Mouse (Mus musculus): ENCODE data around the gene Hoxd12. TPM values are rescaled to one million over a fixed set of nuclear protein-coding genes. Genes with fewer than 3 reads are reported as not detected.

Hoxd12 gene
- total and polyA plus RNA-seq, 2 experiments from 2014 or later, result not detected

DNA sequence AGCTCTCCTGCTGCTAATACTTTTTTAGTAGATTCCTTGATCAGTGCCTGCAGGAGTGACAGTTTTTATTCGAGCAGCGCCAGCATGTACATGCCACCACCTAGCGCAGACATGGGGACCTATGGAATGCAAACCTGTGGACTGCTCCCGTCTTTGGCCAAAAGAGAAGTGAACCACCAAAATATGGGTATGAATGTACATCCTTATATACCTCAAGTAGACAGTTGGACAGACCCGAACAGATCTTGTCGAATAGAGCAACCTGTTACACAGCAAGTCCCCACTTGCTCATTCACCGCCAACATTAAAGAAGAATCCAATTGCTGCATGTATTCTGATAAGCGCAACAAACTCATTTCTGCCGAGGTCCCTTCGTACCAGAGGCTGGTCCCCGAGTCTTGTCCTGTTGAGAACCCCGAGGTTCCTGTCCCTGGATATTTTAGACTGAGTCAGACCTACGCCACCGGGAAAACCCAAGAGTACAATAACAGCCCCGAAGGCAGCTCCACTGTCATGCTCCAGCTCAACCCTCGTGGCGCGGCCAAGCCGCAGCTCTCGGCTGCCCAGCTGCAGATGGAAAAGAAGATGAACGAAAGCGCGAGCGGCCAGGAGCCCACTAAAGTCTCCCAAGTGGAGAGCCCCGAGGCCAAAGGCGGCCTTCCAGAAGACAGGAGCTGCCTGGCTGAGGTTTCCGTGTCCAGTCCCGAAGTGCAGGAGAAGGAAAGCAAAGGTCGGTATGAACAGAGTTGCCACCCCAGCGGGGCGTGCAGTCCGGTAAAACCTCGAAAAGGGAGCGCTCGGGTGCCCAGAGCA lies 17.4 kb downstream of the Hoxd12 start:
- H3K9ac ChIP-seq (replicated peaks; ENCODE audit: low read length), result no peak overlapping the region
- 3% methylated on average over 35 of the region's 35 CpGs for WGBS
- no peak overlapping the region for H3K4me3 ChIP-seq (ENCODE audit: low read length)

DNA sequence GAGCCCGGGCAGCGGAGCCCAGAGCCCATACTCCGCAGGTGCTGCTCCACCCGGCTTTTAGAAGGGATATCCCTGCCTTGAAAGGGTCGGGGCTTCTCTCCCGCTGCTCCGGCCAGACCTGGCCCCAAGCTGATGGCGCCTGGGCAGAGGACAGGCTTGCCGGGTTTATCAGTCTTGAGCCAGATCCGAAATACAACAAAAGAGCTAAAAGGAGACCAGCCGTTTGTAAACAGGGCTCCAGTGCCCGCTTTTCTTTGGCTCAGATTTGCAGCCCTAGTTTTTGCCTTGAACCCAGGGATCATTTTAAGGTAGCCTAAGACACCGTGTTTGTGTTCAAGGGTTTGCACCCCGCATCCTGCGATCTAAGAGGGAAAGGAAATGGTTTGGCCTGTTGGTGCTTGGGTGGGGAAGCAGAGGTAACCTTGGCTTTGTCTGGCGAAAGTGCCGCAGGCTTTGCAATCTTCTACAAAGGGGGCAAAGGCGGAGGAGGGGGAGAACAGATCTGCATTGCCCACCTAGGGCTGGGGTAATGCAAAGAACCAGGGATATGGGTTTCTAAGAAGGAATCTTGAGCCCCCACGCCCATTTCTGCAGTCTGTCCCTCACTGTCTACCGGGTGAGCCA lies 18.1 kb downstream of the Hoxd12 start:
- no peak overlapping the region for H3K4me3 ChIP-seq (ENCODE audit: low read length)
- H3K9ac ChIP-seq (replicated peaks; ENCODE audit: low read length), result no peak overlapping the region
- H3K4me1 ChIP-seq (ENCODE audit: insufficient read depth, low read length), result no peaks in the 10 kb centered on the region

More for the DNA sequence above, 17.4 kb downstream of the Hoxd12 start:
- Histone ChIP-seq H3K9me3 (ENCODE audit: low read length) (peaks cover 3% of the 10 kb centered on the region; the same call in 1 of the 2 replicates), H3K4me2 (ENCODE audit: low read depth, low read length) (no peak overlapping the region), H3K27me3 (ENCODE audit: insufficient read depth, low read length) (peaks cover 91% of the 10 kb centered on the region), H3K36me3 (ENCODE audit: insufficient read depth, low read length) (no peaks in the 10 kb centered on the region), H3K4me1 (ENCODE audit: insufficient read depth, low read length) (no peaks in the 10 kb centered on the region), H3K27ac (no peak overlapping the region)
- ATAC-seq (no peak), DNase-seq (ENCODE audit: low spot score) (no peak)
- no peak for TF ChIP-seq CTCF (IDR thresholded peaks at IDR 0.05; ENCODE audit: low read depth)

DNA sequence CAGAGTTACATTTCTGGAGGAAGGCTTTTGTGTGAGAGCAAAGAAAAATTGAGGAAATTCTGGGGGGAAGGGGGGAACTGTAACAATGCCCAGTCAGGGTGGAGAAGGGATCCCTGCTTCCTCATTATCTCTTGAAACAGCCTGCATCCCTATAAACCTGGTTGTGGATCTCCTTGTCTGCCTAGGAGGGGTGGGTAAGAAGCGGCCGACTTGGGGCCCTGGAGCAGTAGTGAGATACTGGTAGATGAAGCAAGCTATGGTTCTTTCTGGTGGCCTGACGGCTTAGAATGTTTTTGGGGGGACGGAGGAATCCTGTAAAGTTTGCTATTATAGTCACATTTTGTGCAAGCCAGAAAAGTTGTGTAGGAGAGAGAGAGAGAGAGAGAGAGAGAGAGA lies 18.6 kb downstream of the Hoxd12 start:
- no peaks in the 10 kb centered on the region for H3K4me1 ChIP-seq (ENCODE audit: insufficient read depth, low read length)
- no peak for DNase-seq (ENCODE audit: low spot score)
- no peak overlapping the region for H3K4me3 ChIP-seq (ENCODE audit: low read length)
- H3K27me3 ChIP-seq (ENCODE audit: insufficient read depth, low read length), result peaks cover 89% of the 10 kb centered on the region
- no peak overlapping the region for H3K9ac ChIP-seq (replicated peaks; ENCODE audit: low read length)
- no peaks in the 10 kb centered on the region for H3K36me3 ChIP-seq (ENCODE audit: insufficient read depth, low read length)
- H3K4me2 ChIP-seq (ENCODE audit: low read depth, low read length), result no peak overlapping the region
- no peak for ATAC-seq
- H3K27ac ChIP-seq, result no peak overlapping the region
- 0 out of 2 replicates have a peak, but pooled peaks cover 3% of the 10 kb centered on the region for H3K9me3 ChIP-seq (ENCODE audit: low read length)
- 3% methylated on average over 4 of the region's 4 CpGs for WGBS
- no peak for TF ChIP-seq CTCF (IDR thresholded peaks at IDR 0.05; ENCODE audit: low read depth)

More for the DNA sequence above, 18.1 kb downstream of the Hoxd12 start:
- peaks cover 91% of the 10 kb centered on the region for H3K27me3 ChIP-seq (ENCODE audit: insufficient read depth, low read length)
- no peaks in the 10 kb centered on the region for H3K36me3 ChIP-seq (ENCODE audit: insufficient read depth, low read length)
- DNase-seq (ENCODE audit: low spot score), result no peak
- ATAC-seq, result no peak
- no peak overlapping the region for H3K4me2 ChIP-seq (ENCODE audit: low read depth, low read length)
- TF ChIP-seq CTCF (IDR thresholded peaks at IDR 0.05; ENCODE audit: low read depth), result no peak
- no peak overlapping the region for H3K27ac ChIP-seq
- 0 out of 2 replicates have a peak, but pooled peaks cover 3% of the 10 kb centered on the region for H3K9me3 ChIP-seq (ENCODE audit: low read length)
- 1% methylated on average over 20 of the region's 20 CpGs for WGBS

DNA sequence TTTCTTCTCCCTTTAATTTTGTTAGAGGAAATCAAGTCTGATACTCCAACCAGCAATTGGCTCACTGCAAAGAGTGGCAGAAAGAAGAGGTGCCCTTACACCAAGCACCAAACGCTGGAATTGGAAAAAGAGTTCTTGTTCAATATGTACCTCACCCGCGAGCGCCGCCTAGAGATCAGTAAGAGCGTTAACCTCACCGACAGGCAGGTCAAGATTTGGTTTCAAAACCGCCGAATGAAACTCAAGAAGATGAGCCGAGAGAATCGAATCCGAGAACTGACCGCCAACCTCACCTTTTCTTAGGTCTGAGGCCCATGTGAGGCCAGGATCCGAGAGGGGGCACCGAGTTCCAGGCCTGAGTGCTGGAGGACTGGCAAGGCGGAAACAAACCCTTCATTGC lies 19.3 kb downstream of the Hoxd12 start:
- no peak overlapping the region for H3K9ac ChIP-seq (replicated peaks; ENCODE audit: low read length)
- H3K4me2 ChIP-seq (ENCODE audit: low read depth, low read length), result no peak overlapping the region
- 2% methylated on average over 16 of the region's 16 CpGs for WGBS
- H3K27me3 ChIP-seq (ENCODE audit: insufficient read depth, low read length), result peaks cover 87% of the 10 kb centered on the region
- H3K9me3 ChIP-seq (ENCODE audit: low read length), result 0 out of 2 replicates have a peak, but pooled peaks cover 3% of the 10 kb centered on the region
- H3K36me3 ChIP-seq (ENCODE audit: insufficient read depth, low read length), result no peaks in the 10 kb centered on the region
- peak; percentile 36 for TF ChIP-seq CTCF (IDR thresholded peaks at IDR 0.05; ENCODE audit: low read depth)
- H3K4me1 ChIP-seq (ENCODE audit: insufficient read depth, low read length), result no peaks in the 10 kb centered on the region
- DNase-seq (ENCODE audit: low spot score) (no peak), ATAC-seq (no peak)
- H3K4me3 ChIP-seq (ENCODE audit: low read length), result no peak overlapping the region
- H3K27ac ChIP-seq, result no peak overlapping the region

DNA sequence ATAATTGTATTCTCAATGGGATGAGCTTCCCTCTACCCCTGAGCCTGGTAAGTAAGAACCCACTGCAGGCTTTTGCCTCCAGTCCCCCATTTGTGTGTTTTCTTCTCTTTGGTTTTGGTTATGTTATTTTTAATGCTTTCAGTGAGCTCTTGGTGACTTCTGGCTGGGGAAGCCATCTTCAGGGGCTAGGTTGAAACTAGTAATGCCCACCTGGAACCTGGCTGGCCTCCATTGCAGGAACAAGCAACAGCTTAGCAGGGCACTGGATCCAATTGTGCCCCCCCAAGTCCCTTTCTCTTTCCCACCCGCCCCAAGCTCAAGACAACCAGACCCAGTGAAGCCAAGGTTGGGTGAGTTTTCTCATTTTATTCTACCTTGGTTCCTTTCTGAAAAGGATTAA lies 20.6 kb downstream of the Hoxd12 start:
- Histone ChIP-seq H3K4me3 (ENCODE audit: low read length) (no peak overlapping the region), H3K36me3 (ENCODE audit: insufficient read depth, low read length) (no peaks in the 10 kb centered on the region), H3K4me2 (ENCODE audit: low read depth, low read length) (no peak overlapping the region), H3K9ac (replicated peaks; ENCODE audit: low read length) (no peak overlapping the region), H3K27ac (no peak overlapping the region), H3K27me3 (ENCODE audit: insufficient read depth, low read length) (peaks cover 90% of the 10 kb centered on the region), H3K9me3 (ENCODE audit: low read length) (0 out of 2 replicates have a peak, but pooled peaks cover 3% of the 10 kb centered on the region), H3K4me1 (ENCODE audit: insufficient read depth, low read length) (no peaks in the 10 kb centered on the region)
- no peak for DNase-seq (ENCODE audit: low spot score)
- WGBS, result 4% methylated on average over 1 of the region's 1 CpGs
- ATAC-seq, result no peak
- no peak for TF ChIP-seq CTCF (IDR thresholded peaks at IDR 0.05; ENCODE audit: low read depth)

- Histone ChIP-seq H3K36me3 (ENCODE audit: insufficient read depth, low read length) (no peaks in the 10 kb centered on the region), H3K9me3 (ENCODE audit: low read length) (0 out of 2 replicates have a peak, but pooled peaks cover 3% of the 10 kb centered on the region), H3K9ac (replicated peaks; ENCODE audit: low read length) (no peak overlapping the region), H3K4me2 (ENCODE audit: low read depth, low read length) (no peak overlapping the region), H3K4me3 (ENCODE audit: low read length) (no peak overlapping the region), H3K4me1 (ENCODE audit: insufficient read depth, low read length) (no peaks in the 10 kb centered on the region), H3K27ac (no peak overlapping the region), H3K27me3 (ENCODE audit: insufficient read depth, low read length) (peaks cover 94% of the 10 kb centered on the region)
- WGBS, result 2% methylated on average over 7 of the region's 7 CpGs
- ATAC-seq (no peak), DNase-seq (ENCODE audit: low spot score) (no peak)
- TF ChIP-seq CTCF (IDR thresholded peaks at IDR 0.05; ENCODE audit: low read depth), result no peak
Observed at GRCm38 (mm10) chr2:74695813-74696430, 21.1 kb downstream of the Hoxd12 start.
